Mouse (Mus musculus): ENCODE measurements at regions not wholly inside any gene's neighbourhood (a gene's known extent, or its start where the extent isn't known, plus 50 kb on each side); places are given as distances from the start of the nearest gene placed in this dataset.

GRCm38 (mm10) chr16:47205339-47205738, 707.0 kb upstream of the Nectin3 start:
- DNase-seq (ENCODE audit: low spot score in 2 of 2), result peak in 1 of 2 experiments; percentile 6
- intact Hi-C loops (cut with DNase I), result no loop called here

GRCm38 (mm10) chr16:47204672-47205307, 706.5 kb upstream of the Nectin3 start:
- DNase-seq (ENCODE audit: low spot score in 2 of 2), result no peak
- intact Hi-C loops (cut with DNase I), result no loop called here

DNA sequence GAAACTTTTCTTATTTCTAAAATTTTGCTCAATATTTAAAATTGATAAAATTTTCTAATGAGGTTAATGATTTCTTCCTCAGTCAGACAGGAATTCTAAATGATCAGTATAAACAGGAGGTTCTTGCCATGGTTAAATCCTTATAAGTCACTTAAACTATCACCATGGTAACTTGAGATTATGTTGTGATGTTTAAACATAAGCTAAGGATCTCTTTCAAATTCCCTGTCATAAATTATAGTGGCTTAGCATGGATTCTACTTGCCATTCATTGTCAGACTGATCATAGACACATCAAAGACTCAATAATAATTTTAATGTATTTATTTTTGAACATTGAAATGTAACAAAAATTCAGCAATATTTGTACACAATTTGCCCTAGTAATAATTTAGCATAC, 705.7 kb upstream of the Nectin3 start:
- no peak for DNase-seq (ENCODE audit: low spot score in 2 of 2)
- intact Hi-C loops (cut with DNase I), result no loop called here

- intact Hi-C loops (cut with DNase I), result no loop called here
- no peak for DNase-seq (ENCODE audit: low spot score in 2 of 2)
Measured at GRCm38 (mm10) chr16:47171444-47172182, 673.3 kb upstream of the Nectin3 start.

- intact Hi-C loops (cut with DNase I), result no loop called here
- DNase-seq (ENCODE audit: low spot score in 2 of 2), result no peak
Measured at GRCm38 (mm10) chr16:47164573-47164972, 666.2 kb upstream of the Nectin3 start.

Measured in left cerebral cortex, postnatal 25 days (tissue).